ENCODE assay signal across 8 mouse cellular contexts in the genomic region with DNA sequence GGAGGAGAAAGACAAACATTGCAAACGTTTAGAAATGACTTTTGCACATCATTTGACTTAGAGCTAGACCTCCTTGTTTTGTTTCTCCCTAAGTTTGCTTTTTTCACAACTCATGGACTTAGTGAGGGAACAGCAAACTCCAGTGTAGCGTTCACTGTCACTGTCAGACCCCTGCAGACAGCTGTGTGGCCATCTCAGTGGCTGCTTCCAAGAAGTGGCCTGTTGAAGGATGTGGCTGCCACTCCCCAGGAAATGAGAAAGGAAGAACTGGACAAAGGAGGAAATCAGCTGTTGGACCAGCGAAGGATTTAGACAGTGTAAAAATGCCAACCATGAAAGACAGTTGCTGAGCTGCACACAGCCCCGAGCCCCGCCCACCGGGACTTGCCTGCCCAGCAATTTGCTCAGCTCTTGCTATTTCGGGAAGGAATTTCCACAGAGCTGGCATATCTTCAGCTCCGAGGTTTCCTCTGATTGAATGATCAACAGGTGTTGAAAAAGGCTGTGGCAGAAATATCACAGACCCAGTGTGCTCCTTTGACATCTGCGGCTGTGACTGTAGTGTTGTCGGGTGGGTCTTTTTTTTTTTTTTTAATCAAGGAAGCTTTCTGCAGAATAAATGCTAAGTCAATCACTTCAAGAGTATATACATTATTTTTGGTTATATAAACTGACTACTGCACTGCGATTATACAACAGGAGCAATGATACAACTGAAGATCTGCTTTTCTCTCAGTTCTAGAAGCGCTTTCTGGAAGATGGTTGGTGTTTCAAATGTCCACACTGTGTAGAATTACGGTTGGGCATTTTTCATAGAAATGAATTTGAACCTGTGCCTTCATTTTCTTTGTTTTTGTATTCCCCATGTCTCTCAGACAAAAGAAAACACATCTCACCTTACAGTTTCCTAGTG. TPM values are rescaled to one million over a fixed set of nuclear protein-coding genes. Genes with fewer than 3 reads are reported as not detected.
DNase-seq lines count a peak whose midpoint lies in the region; ATAC-seq and TF ChIP-seq lines count a peak whose summit lies in the region.

No protein-coding gene starts in this region.

- H3K4me1 ChIP-seq in heart, adult 2 months (ENCODE audit: control insufficient read depth, insufficient read depth, low read length): peaks cover 8% of the 10 kb centered on the region

- TF ChIP-seq CTCF in heart, adult 2 months (IDR thresholded peaks at IDR 0.05): no peak

- peaks cover 10% of the 10 kb centered on the region for H3K36me3 ChIP-seq in heart, adult 2 months (ENCODE audit: control insufficient read depth, insufficient read depth, low read length)

- no peak for TF ChIP-seq POLR2A in heart, adult 2 months (IDR thresholded peaks at IDR 0.05; ENCODE audit: insufficient read depth, low read depth, low read length)

- WGBS in heart, adult 2 months: 13% methylated on average over 13 of the region's 13 CpGs

- H3K9ac ChIP-seq in heart, adult 2 months (ENCODE audit: low read depth, low read length): peak overlapping the region; percentile 48; the same call in 1 of the 2 replicates

- ATAC-seq in megakaryocyte-erythroid progenitor cell, adult 5-6 weeks (replicated peaks; ENCODE audit: low FRiP score, low TSS enrichment, poor library complexity, severe bottlenecking): peak; percentile 56; the same call in 1 of the 2 replicates
- ATAC-seq in activated CD4-positive, CD25-positive, alpha-beta regulatory T cell, adult 4 months: no peak

- intact Hi-C loops in heart, adult 2 months (cut with DNase I): no loop called here

- no peaks in the 10 kb centered on the region for H3K27me3 ChIP-seq in heart, adult 2 months (ENCODE audit: control insufficient read depth, insufficient read depth, low read length)

- peak overlapping the region; percentile 16; the same call in 1 of the 2 replicates for H3K4me3 ChIP-seq in heart, adult 2 months

- TF ChIP-seq EP300 in heart, adult 2 months (IDR thresholded peaks at IDR 0.05; ENCODE audit: insufficient read depth, low read depth, low read length): peak; percentile 74; the same call in 1 of the 2 replicates

- H3K27ac ChIP-seq in heart, adult 2 months: peak overlapping the region; percentile 52

- H3K79me2 ChIP-seq in heart, adult 2 months (replicated peaks; ENCODE audit: control insufficient read depth, insufficient read depth, low read length): no peaks in the 10 kb centered on the region

- DNase-seq in cerebellum, postnatal 14 days: peak; percentile 6 to 24
- no peak for DNase-seq in cerebellum, postnatal 36 days
- peak; percentile 27 for DNase-seq in ZHBTc4 (ENCODE audit: low read depth, low spot score)
- DNase-seq in heart, adult 2 months: peak; percentile 63 to 84
- peak; percentile 16 to 54 for DNase-seq in kidney, postnatal 36 days
- no peak for DNase-seq in thymus, adult 18-20 months

RNA-seq across cellular contexts. Expression of gene Palld, which starts 6.1 kb away (rescaled TPM):
- 100 to 1,000 TPM; 169 to 188 TPM for total RNA-seq in heart, adult 2 months (2021)
- polyA plus RNA-seq in heart, adult 2 months (2012; rRNA removed): 60.3 and 70.8 TPM in 2 replicates
- total RNA-seq in megakaryocyte-erythroid progenitor cell, adult 5-6 weeks (2014; fragmentation: Nextera tagmentation): not detected in 2 replicates
- 0.70 TPM in 1 of 2 replicates, not detected in the other for total RNA-seq in megakaryocyte-erythroid progenitor cell, adult 5-6 weeks (2017)
- polyA plus RNA-seq in activated CD4-positive, CD25-positive, alpha-beta regulatory T cell, adult 4 months (2017; shearing (Covaris generic)): under 1 TPM; 0.24 to 0.33 TPM

RNA-seq across cellular contexts. Expression of gene Ddx60, which starts 19.3 kb away (rescaled TPM):
- 1 to 10 TPM; 1.1 to 1.7 TPM for total RNA-seq in heart, adult 2 months (2021)
- 0.53 and 1.2 TPM in 2 replicates for polyA plus RNA-seq in heart, adult 2 months (2012; rRNA removed)
- total RNA-seq in megakaryocyte-erythroid progenitor cell, adult 5-6 weeks (2014; fragmentation: Nextera tagmentation): 2.3 and 4.2 TPM in 2 replicates
- 4.6 and 6.3 TPM in 2 replicates for total RNA-seq in megakaryocyte-erythroid progenitor cell, adult 5-6 weeks (2017)
- polyA plus RNA-seq in activated CD4-positive, CD25-positive, alpha-beta regulatory T cell, adult 4 months (2017; shearing (Covaris generic)): 10 to 100 TPM; 34.4 to 38.8 TPM

Comparison
In these comparisons a context has a peak if more than half of its experiments do, and no peak if none do; other contexts are left out.
1. DNase-seq: peak in cerebellum, postnatal 14 days (2 of 2), ZHBTc4 (single experiment), heart, adult 2 months (2 of 2) and kidney, postnatal 36 days (2 of 2); none in cerebellum, postnatal 36 days (0 of 2) and thymus, adult 18-20 months (0 of 2).
2. RNA of gene Palld, which starts 6.1 kb away (total RNA-seq): 169 to 188 TPM in heart, adult 2 months; 0.70 TPM in megakaryocyte-erythroid progenitor cell, adult 5-6 weeks; every median in the first group is over 10 times any median in the second.